Mouse (Mus musculus): Measurements from ENCODE around the gene Rnpep. TPM values are rescaled to one million over a fixed set of nuclear protein-coding genes. Genes with fewer than 3 reads are reported as not detected.
A peak's percentile ranks its signal among the peaks of the same experiment; 100 is the strongest.

The Rnpep gene
- polyA plus RNA-seq, 1 experiment, result 54.4 TPM

DNA sequence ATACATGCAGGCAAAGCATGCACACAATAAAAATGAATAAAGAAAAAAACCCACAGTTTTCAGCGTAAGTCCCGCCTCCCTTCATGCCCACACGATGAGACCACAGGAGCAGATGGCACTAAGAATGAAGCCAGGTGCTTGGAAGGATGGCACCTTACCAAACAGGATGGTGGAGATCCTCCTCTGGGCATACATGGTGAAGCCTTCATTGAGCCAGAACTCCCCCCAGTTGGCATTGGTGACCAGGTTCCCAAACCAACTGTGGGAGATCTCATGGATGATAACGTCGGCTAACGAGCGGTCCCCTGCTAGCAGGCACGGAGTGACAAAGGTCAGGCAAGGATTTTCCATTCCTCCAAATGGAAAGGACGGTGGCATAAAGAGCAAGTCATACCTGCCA lies 12.5 kb downstream of the Rnpep start:
- 8% methylated on average over 9 of the region's 9 CpGs for WGBS
- peaks cover 16% of the 10 kb centered on the region for H3K4me1 ChIP-seq (ENCODE audit: control insufficient read depth, insufficient read depth, low read length)
- peak overlapping the region; percentile 15 for H3K27ac ChIP-seq (ENCODE audit: insufficient read depth, low read length)
- H3K4me3 ChIP-seq (replicated peaks; ENCODE audit: insufficient read depth, low read depth, low read length), result no peak overlapping the region
- peak; percentile 80 to 89 for DNase-seq
- no peak for TF ChIP-seq POLR2A (IDR thresholded peaks at IDR 0.05; ENCODE audit: borderline replicate concordance, insufficient read depth, low read length)
- no peak for TF ChIP-seq CTCF (IDR thresholded peaks at IDR 0.05; ENCODE audit: borderline replicate concordance, insufficient read depth, low read depth, low read length)
- H3K27me3 ChIP-seq (ENCODE audit: control insufficient read depth, insufficient read depth, low read length), result no peaks in the 10 kb centered on the region

DNA sequence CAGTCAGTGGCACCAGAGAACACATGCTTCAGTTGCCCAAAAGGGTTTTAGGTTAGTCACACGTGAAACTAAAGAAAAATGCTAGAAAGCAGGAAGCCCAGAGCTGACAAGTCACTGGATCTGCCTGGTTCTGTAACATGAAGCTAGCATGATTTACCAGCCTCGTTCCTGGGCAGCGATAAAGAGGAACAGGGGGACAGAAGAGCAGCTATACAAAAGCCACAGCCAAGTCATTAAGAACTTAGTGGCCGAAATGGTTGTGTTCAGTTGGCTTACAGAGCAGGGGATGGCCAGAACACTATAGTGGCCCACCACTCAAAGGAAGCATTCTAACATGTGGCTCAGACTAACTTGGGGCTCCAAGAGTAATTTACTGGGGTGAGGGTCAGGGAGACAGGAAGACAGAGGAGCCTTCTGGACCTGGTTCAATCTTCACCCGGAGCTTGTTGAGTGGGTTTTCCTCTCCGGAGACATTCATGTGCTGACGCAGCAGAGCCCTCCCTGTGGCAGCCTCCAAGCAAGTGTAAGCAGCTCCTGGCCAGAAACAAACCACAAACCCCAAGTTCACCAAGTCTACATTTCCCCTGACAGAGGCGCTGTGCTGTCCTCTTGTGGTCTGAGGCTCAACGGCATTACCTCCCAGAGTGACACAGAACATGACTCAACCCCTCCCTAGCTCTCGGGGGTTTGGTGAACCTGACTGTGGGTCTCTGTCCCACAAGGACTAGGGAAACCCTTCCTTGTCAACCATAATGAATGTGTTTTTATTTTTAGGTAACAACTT lies 16.0 kb downstream of the Rnpep start:
- no peak for TF ChIP-seq CTCF (IDR thresholded peaks at IDR 0.05; ENCODE audit: borderline replicate concordance, insufficient read depth, low read depth, low read length)
- no peak for TF ChIP-seq POLR2A (IDR thresholded peaks at IDR 0.05; ENCODE audit: borderline replicate concordance, insufficient read depth, low read length)
- H3K4me1 ChIP-seq (ENCODE audit: control insufficient read depth, insufficient read depth, low read length), result peaks cover 16% of the 10 kb centered on the region
- H3K27ac ChIP-seq (ENCODE audit: insufficient read depth, low read length), result no peak overlapping the region
- no peak for DNase-seq
- 87% methylated on average over 10 of the region's 10 CpGs for WGBS
- H3K4me3 ChIP-seq (replicated peaks; ENCODE audit: insufficient read depth, low read depth, low read length), result no peak overlapping the region
- no peaks in the 10 kb centered on the region for H3K27me3 ChIP-seq (ENCODE audit: control insufficient read depth, insufficient read depth, low read length)

DNA sequence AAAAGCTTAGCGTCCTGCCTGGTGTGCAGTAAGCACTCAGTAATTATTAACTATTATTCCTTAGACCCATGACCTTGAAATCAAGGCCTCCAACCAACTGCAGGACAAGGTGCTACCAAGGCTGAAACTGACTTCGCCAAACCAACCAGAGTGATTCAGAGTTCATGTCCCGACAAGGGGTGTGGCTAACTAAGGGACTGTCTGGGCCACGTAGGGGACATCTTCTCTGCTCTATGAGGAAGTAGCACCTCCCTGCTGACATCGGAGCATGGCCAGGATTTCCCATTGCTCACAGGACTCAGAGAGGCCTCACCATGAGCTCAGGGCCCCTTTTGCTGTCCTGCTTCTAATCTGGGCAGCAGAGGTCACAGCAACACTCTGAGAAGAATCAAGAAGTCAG lies 18.1 kb downstream of the Rnpep start:
- WGBS, result 83% methylated on average over 5 of the region's 5 CpGs
- TF ChIP-seq CTCF (IDR thresholded peaks at IDR 0.05; ENCODE audit: borderline replicate concordance, insufficient read depth, low read depth, low read length) (no peak), POLR2A (IDR thresholded peaks at IDR 0.05; ENCODE audit: borderline replicate concordance, insufficient read depth, low read length) (no peak)
- H3K27ac ChIP-seq (ENCODE audit: insufficient read depth, low read length), result no peak overlapping the region
- H3K27me3 ChIP-seq (ENCODE audit: control insufficient read depth, insufficient read depth, low read length), result no peaks in the 10 kb centered on the region
- H3K4me1 ChIP-seq (ENCODE audit: control insufficient read depth, insufficient read depth, low read length), result no peaks in the 10 kb centered on the region
- no peak overlapping the region for H3K4me3 ChIP-seq (replicated peaks; ENCODE audit: insufficient read depth, low read depth, low read length)
- no peak for DNase-seq

DNA sequence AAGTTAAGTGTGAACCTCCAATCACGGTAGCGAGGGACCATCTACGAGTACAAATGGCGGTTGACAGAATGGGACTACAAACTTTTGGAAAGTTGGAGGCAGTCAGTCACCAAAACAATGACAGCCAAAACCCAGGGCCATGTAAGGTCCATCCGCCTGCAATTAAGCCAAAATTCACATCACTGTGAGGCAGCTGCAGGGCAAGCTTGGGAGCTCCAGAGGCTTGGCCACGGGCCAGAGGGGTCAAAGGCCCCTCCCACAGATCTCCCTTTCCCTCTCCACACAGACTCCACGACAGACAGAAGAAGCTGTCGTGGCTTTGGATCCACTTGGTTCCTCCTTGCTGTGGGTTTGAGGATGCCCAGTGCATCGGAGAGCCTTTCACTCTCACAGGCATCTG lies 20.6 kb downstream of the Rnpep start:
- WGBS, result 71% methylated on average over 9 of the region's 9 CpGs
- Histone ChIP-seq H3K4me1 (ENCODE audit: control insufficient read depth, insufficient read depth, low read length) (no peaks in the 10 kb centered on the region), H3K27me3 (ENCODE audit: control insufficient read depth, insufficient read depth, low read length) (no peaks in the 10 kb centered on the region), H3K27ac (ENCODE audit: insufficient read depth, low read length) (no peak overlapping the region), H3K4me3 (replicated peaks; ENCODE audit: insufficient read depth, low read depth, low read length) (no peak overlapping the region)
- no peak for DNase-seq
- TF ChIP-seq POLR2A (IDR thresholded peaks at IDR 0.05; ENCODE audit: borderline replicate concordance, insufficient read depth, low read length) (no peak), CTCF (IDR thresholded peaks at IDR 0.05; ENCODE audit: borderline replicate concordance, insufficient read depth, low read depth, low read length) (no peak)

DNA sequence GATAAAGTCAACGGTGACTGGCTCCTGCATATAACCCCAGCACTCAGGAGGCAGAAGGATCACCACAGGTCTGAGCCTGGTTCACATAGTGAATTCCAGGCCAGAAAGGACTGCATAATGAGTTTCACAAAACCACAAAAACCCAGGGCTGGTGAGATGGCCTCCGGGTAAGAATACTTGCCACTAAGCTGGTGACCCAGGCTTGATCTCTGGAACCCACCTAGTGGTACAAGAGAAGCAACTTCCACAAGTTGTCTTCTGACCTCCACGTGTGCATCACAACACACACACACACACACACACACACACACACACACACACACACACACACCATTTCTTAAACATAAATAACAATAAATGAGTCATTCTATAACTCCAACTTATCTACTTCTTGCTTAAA lies 21.6 kb downstream of the Rnpep start:
- Histone ChIP-seq H3K27ac (ENCODE audit: insufficient read depth, low read length) (no peak overlapping the region), H3K4me3 (replicated peaks; ENCODE audit: insufficient read depth, low read depth, low read length) (no peak overlapping the region), H3K4me1 (ENCODE audit: control insufficient read depth, insufficient read depth, low read length) (no peaks in the 10 kb centered on the region), H3K27me3 (ENCODE audit: control insufficient read depth, insufficient read depth, low read length) (no peaks in the 10 kb centered on the region)
- TF ChIP-seq POLR2A (IDR thresholded peaks at IDR 0.05; ENCODE audit: borderline replicate concordance, insufficient read depth, low read length), result no peak
- no peak for TF ChIP-seq CTCF (IDR thresholded peaks at IDR 0.05; ENCODE audit: borderline replicate concordance, insufficient read depth, low read depth, low read length)
- 76% methylated on average over 3 of the region's 3 CpGs for WGBS
- DNase-seq, result no peak

DNA sequence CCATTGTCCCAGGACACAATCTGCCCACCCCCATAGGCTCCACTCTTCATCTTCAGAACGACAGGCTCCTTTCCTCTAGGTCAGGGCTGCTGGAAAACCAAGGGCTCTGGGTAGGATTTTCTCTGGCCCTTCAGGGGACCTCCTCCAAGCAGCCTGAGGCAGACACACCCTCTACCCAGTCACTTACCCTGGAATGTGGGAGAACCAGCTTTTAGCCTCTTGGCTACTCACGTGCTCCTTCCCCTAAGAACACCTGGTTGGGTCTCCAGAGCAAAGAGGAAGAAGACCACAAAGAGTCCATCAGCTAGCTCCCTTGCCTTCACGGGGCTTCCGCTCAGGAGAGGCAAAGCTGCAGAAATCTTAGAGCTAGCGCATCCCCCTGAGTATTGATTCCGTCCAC lies 23.0 kb downstream of the Rnpep start:
- DNase-seq, result no peak
- H3K4me1 ChIP-seq (ENCODE audit: control insufficient read depth, insufficient read depth, low read length), result no peaks in the 10 kb centered on the region
- H3K4me3 ChIP-seq (replicated peaks; ENCODE audit: insufficient read depth, low read depth, low read length), result no peak overlapping the region
- no peaks in the 10 kb centered on the region for H3K27me3 ChIP-seq (ENCODE audit: control insufficient read depth, insufficient read depth, low read length)
- no peak for TF ChIP-seq POLR2A (IDR thresholded peaks at IDR 0.05; ENCODE audit: borderline replicate concordance, insufficient read depth, low read length)
- TF ChIP-seq CTCF (IDR thresholded peaks at IDR 0.05; ENCODE audit: borderline replicate concordance, insufficient read depth, low read depth, low read length), result no peak
- H3K27ac ChIP-seq (ENCODE audit: insufficient read depth, low read length), result no peak overlapping the region
- WGBS, result 81% methylated on average over 6 of the region's 6 CpGs

DNA sequence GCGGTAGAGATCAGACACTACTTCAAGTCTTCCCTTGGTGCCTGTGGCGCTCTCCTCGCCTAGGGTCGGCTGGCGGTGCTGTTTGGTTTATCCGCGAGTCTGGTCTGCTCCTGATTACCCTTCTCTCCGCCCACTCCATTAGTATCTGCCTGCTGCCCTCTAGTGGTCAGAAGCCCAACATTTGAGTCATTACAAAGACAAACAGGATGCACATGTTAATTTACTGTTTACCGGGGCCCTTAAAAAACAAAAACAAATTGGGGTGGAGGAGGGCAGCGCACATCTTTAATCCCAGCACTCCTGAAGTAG lies 24.8 kb downstream of the Rnpep start:
- TF ChIP-seq POLR2A (IDR thresholded peaks at IDR 0.05; ENCODE audit: borderline replicate concordance, insufficient read depth, low read length) (no peak), CTCF (IDR thresholded peaks at IDR 0.05; ENCODE audit: borderline replicate concordance, insufficient read depth, low read depth, low read length) (peak; percentile 77)
- WGBS, result under 1% methylated on average over 10 of the region's 10 CpGs
- Histone ChIP-seq H3K4me1 (ENCODE audit: control insufficient read depth, insufficient read depth, low read length) (no peaks in the 10 kb centered on the region), H3K27ac (ENCODE audit: insufficient read depth, low read length) (no peak overlapping the region), H3K4me3 (replicated peaks; ENCODE audit: insufficient read depth, low read depth, low read length) (peak overlapping the region; percentile 45), H3K27me3 (ENCODE audit: control insufficient read depth, insufficient read depth, low read length) (no peaks in the 10 kb centered on the region)
- peak; percentile 78 to 83 for DNase-seq

DNA sequence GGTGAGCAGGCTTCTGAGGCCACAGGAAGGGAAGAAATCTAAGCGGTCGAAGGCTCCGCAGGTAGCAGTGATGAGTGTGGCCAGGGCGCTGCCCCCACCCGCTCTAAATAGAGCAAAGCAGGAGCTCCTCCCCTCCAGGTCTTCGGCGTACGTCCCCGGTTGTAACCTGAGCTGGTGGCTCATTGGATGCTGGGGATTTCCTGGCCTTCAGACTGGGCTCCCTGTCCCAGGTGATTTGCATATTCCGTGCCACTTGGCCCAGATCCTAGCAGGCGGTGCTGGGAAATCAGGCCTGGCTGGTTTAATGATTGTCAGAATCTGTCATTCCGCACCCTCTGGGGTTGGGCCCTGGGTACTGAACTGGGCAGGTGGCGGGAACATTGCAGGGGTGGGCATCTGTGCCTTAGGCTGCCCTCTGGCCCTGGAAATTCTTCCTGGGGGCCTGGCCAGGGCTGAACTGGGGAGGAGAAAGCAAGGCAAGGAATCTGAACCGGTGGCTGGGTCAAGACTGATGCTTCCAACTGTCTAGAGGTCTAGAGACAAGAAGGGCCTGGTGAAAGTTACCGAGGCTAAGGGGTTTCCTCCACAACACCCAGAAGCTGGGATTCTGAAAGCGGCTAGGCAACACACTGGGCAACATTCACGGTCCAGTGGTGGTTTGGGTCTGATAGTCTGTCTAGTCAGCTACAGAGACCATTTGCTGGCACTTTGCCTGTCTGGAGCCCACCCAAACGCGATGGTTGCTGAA lies 25.3 kb downstream of the Rnpep start, which contains the start of gene Elf3:
TSS of gene Elf3 (minus strand) at position 189 of the 748 bp plus-strand sequence.
- peak; percentile 63 to 71 for DNase-seq
- H3K27ac ChIP-seq (ENCODE audit: insufficient read depth, low read length), result no peak within 1 kb of the TSS
- peak within 1 kb of the TSS; percentile 45 for H3K4me3 ChIP-seq (replicated peaks; ENCODE audit: insufficient read depth, low read depth, low read length)
- H3K4me1 ChIP-seq (ENCODE audit: control insufficient read depth, insufficient read depth, low read length), result no peaks in the 10 kb centered on the region
- H3K27me3 ChIP-seq (ENCODE audit: control insufficient read depth, insufficient read depth, low read length), result no peaks in the 10 kb centered on the region
- TF ChIP-seq POLR2A (IDR thresholded peaks at IDR 0.05; ENCODE audit: borderline replicate concordance, insufficient read depth, low read length) (no peak), CTCF (IDR thresholded peaks at IDR 0.05; ENCODE audit: borderline replicate concordance, insufficient read depth, low read depth, low read length) (no peak)
- 20% methylated on average over 19 of the region's 19 CpGs for WGBS
